Mouse (Mus musculus): ENCODE measurements around the gene Fam222b. TPM values are rescaled to one million over a fixed set of nuclear protein-coding genes. Genes with fewer than 3 reads are reported as not detected.
"Not testable (repeated sequence)": the region's sequence is repeated elsewhere in the genome, so short reads cannot be mapped to it uniquely, and the experiment has no call there.

Gene Fam222b
- polyA plus RNA-seq, 2 experiments from 2014 or later: 11.0 to 14.9 TPM

DNA sequence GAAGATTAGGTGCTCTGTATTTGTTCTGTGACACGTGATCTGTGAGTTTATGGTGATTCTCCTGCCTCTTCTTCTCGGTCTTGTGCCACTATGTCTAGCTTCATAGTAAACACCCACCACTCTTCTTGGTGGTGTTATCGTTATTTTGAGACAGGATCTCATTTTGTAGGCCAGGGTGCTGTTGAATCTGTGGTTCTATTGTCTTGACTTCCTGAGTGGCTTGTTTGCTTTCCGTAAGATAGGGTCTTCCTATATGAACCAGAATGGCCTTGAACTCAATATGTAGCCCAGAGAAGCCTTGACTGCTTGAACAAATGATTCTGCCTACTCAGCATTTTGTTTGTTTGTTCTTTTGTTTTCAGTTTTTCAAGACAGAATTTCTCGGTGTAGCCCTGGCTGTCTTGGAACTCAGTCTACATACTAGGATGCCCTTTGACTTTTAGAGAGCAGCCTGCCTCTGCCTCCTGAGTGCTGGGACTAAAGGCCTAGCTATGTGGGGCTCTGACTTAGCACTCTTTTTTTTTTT, 6.6 kb upstream of the Fam222b start:
- no peak for ATAC-seq

DNA sequence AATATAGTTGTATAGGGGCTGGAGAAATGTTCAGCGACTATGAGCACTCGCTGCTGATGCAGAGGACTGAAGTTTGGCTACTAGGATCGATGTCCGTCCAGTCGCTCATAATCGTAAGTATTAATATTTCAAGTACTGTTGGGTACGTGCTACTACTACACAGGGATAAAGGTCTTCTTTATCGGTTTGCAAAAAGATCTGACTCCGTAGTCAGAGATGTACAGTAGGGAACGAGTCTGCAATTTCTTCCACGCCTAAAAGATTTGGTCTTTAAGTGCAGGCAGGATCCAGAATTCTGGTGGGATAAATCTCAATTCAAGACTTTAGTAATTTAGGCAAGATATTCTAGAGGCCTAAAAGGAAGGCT, 340 bp upstream of the Fam222b start:
- ATAC-seq: peak; percentile 20

DNA sequence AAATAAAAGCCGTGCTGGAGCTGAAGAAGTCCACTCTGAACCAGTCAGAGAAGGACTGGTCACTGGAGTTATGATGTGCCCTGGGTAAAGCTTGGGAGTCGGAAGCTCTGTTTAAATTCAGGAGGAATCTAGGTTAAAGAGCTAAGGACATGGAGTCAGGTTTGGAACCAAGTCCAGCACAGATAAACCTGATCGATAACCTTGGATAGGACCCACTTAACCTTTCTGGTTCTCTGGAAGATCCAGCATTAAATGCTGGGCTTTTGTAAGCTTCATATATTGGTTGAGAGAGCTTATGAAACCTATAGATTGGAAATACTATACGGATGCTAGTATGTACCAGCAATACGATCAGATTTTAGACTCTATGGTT, 670 bp downstream of the Fam222b start:
- ATAC-seq: no peak

DNA sequence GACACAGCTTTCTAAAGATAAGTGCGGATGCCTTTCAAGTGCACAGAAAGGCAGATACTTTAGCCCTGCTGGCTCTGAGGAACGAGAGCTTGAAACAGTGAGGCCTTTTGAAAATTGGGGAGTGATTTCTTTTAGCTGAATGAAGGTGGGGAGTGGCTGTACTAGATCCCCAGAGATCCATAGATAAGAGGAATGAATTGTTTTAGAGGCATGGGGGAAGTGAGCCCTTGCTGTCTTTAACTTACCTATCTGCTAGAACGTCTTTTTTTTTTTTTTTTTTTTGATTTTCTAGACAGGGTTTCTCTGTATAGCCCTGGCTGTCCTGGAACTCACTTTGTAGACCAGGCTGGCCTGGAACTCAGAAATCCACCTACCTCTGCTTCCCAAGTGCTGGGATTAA, 2.6 kb downstream of the Fam222b start:
- no peak for ATAC-seq

DNA sequence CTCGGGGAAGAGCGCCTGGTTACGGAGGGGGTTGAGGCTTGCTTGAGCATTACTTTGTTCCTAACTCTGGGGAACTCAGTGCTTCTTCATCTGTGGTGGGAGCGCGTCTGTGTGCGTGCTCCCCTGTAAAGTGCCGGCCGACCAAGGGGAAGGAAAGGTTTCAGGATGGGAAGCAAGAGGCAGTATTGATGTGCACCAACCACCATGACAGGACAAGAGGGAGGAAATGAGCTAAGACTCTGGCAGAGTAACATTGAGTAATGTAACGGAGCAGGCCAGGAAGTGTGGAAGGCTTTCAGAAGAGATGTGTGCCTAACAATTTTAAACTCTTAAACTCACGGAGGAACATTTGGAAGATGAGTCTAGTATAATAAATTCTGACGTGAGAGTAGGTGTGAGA, 6.3 kb downstream of the Fam222b start:
- no peak for ATAC-seq

DNA sequence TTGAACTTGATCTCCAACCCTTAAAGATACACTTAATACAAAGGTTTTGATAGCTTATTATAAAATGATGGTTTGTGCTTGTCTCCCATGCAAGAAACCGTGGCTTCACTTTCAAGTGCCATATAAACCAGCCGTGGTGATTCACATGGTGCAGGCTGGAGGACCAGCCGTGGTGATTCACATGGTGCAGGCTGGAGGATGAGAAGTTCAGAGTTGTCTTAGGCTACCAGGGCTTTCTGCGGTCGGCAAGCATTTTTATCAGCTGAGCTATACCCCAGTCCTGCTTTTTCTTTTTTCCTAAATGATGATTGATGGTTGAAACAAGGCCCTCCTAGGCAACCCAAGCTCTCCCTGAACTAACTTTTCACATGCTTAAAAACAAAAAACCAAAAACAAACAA, 7.7 kb downstream of the Fam222b start:
- ATAC-seq: no peak

DNA sequence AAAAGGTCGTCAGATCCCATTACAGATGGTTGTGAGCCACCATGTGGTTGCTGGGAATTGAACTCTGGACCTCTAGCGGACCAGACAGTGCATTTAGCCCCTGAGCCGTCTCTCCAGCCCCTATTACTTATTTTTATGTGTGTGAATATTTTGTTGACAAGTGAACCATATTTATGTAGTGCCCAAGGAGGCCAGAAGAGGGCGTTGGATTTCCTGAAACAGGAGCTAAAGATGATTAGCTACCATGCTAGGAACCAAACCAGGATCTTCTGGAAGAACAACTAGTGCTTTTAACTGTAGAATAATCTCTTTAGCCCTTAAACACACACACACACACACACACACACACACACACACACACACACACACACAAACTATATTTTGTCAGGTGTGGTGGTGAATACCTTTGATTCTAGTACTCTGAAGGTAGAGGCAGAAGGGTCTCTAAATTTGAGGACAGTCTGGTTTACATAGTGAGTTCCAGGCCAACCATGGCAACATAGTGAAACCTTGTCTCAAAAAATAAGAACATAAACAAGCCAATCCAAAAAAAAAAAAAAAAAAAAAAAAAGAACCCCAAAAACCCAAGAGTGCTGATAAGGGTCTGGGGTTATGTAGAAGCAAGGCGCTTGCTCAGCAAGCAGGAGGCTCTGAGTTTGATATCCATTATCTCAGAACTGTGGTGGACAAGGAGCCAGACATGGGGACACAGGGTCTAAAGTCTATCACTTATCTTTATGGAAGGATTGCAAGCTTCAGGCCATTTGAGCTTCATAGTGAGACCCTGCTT, 8.7 kb downstream of the Fam222b start:
- ATAC-seq: no peak

DNA sequence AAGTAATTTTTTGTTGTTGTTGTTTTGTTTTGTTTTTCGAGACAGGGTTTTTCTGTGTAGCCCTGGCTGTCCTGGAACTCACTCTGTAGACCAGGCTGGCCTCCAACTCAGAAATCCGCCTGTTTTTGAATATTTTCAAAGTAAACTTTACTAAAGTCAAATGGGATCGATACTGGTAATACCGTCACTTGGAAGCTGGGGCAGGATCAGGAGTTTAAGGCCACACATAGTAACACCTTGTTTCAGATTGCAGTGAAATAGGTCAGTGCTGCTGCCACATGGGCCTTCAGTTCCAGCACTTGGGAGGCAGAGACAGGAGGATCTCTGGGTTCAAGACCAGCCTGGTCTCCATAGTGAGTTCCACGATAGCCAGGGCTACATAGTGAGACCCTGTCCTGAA, 10.0 kb downstream of the Fam222b start:
- no peak for ATAC-seq

DNA sequence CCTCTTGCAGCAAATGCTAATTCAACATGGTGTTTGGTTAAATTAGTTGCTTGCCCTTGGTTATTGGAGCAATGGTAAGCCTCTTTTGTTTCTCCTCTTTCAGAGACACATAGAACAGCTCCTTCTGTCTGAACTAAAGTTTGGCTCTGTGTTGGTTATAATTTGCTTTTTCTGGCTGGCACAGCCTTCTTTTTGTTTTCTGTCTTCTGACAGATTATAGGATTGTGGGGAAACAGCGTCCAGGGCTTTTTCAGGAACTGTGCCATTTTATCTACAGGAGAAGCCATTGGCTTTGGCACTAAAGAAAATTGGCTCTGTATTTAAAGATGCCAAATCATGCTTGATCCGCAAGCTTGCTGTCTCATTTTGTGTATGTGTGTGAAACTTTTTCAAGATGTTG, 19.2 kb downstream of the Fam222b start:
- no peak for ATAC-seq

DNA sequence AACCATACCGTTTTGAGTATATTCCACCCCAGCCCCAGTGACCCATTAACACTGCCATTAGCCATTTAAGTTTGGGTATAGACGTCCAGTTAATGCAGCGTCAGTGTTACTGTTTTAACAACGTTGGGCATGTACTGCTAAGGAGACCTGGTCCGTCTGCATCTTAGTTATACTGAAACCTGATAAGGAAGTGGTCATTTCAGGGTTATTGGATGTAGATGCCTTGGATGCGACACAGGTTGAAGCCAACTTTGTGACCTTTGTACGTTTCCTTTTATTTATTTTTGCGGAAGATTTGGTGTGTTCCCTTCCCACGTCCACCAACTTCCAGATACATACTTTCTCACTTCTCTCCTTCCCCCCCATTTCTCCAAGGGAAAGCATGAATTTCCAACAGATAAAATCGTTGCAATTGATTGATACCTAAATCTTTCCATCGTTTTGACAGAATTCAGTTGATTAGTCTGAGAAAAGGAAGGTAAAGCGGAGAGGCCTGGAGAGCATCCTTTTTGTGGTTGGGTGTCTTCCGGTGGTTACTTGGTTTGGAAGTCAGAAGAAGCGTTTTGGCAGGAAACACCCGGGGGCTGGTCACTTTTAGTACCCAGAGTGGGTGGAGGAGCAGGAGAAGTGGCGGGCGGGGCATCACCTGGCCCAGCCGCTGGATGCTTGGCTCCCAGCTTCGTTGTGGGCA, 20.4 kb downstream of the Fam222b start:
- ATAC-seq: peak; percentile 56

DNA sequence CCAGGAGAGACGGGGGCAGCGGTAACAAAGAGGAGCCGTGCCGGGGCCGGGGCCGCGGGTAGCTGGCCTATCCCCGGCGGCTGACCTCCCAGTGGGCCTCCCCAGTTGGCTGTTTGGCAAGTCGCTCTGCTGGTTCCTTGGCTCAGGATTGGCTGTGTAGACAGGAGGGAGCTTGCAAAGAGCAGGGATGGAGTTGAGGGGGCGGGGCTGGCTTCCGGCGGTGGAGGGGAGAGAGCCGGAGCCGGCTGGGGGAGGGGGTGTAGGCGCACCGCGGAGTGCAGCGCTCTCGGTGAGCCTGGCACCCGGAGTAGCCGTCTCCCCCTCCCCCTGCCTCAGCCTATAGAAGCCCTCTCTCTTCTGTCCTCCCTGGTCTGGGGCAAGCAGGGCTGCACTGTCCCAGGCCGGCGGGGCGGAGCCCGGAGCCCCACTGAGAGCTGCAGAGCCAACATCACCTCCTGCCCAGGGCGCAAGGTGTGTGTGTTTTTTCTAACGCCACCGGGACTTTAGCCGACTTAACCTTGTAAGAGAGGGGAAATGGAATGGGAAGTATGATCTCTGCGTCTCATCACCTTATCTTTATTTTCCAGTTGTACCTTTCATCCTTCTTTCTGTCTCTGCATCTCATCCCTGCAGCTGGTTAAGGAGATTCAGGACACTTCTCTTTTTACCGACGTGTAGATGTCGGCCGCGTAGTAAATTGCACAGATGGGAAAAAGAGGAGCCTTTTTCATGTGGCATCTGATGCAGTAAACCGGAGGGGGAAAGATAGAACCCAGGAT, 21.1 kb downstream of the Fam222b start:
- ATAC-seq: peak; percentile 90

DNA sequence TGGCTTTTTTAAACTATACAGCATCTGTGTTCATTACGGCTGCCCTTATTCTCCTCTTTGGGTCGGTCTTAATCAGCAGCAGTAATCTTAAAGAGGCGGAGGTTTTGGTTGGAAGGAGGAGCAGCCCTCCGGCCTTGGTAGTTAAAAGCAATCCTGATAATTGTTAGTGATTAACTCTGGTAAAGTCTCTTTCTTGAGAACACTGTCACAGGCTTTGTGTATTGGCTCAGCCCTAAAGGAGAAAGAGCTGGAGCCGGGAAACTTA, 21.6 kb downstream of the Fam222b start:
- no peak for ATAC-seq

DNA sequence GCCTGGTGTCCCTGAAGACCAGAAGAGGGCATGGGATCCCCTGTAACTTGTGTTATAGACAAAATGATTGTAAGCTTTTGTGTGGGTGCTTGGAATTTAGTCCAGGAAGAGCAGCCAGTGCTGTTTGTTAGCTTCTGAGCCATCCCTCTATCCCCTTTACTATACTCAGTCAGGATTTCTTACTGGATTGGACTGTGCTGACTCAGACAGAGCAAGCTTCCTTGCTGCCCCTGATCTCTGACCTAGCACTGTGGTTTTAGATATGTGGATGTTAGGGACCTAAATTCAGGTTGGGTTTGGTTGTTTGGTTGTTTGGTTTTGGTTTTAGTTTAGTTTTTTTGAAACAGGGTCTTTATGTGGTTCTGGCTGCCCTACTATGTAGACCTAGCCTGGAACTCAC, 24.0 kb downstream of the Fam222b start:
- no peak for ATAC-seq

DNA sequence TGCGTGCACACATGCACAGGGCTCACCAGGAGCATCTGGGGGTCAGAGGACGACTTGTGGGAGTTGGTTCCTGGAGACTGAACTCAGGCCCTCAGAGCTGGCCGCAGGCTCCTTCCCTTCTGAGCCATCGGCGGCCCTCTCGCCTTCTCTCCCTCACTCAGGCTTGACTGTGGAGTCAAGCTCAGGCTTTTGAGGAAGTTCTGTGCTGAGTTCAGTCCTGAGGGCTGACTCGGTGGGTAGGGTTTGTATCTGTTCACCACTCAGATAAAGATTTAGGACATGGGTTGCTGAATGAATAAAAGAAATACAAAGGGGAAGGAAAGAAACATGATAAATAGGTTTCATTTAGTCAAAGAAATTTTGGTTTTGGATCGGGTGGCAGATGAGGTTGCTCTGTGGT, 25.4 kb downstream of the Fam222b start:
- no peak for ATAC-seq

DNA sequence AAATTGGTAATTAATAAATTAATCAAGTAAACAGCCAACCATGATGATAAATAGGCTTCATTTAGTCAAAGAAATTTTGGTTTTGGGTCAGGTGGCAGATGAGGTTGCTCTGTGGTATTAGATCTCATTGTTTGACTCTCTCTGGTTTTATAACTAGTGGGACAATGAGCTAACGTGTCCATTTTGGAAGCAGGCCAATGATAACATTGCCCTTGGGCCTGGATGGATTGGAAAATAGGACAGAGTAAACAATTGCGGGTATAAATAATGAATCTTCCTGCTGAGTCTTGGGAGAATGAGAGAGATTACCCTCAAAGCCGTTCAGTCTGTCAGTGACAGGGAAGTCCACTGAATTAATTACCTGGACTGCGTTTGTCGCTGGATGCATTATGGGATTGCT, 26.7 kb downstream of the Fam222b start:
- no peak for ATAC-seq

DNA sequence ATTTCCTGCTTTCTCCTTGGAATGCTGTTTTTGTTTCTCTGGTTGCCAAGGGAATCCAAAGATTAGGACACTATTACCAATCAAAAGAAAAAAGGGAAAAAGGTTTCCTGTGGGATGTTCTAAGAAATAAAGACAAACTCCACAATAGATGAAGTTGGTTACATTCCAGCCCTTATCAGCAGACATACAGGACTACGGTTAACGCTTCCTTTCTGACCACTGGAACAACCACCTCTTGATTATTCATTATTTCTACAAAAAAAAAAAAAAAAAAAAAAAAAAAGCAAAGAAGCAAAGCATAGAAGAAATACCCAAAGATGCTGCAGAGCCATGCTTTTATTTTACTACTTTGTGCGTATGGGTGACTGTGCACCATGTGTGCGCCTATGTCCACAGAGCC, 28.4 kb downstream of the Fam222b start:
- no peak for ATAC-seq

DNA sequence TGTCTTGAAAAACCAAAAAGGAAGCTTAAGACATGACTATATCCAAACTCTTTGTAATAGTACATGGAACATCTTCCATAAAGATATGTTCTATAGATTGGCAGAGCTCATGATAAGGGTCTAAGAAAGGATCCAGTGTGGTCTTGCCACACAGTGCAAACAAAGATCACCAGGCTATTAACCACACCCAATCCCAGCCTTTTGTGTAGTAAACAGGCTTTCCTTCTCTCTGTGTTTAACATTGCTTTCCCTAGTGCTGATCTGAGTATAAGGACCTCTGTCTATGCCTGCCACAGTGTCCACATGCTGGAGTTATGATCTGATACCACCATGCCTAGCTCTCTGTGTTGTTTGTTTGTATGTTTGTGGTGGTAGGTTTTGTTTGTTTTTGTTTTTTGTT, 29.3 kb downstream of the Fam222b start:
- ATAC-seq: no peak

DNA sequence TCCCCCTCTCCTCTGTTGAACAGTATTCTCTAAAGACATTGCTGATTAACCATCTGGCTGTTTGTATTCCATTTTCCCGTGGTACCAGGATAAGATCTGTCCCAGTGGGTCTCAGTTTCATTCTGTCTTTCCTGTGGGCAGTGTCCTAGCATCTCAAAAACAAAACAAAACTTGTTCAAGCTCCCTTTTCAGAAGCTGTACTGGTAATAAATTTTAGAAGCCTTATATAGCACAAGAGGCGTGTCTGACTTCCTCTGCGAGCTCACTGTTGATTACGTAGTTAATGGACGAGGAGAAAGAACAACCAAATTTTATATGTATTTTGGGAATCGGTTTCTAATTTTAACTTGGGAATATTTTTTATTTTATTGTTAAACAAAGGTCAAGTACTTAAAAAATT, 31.2 kb downstream of the Fam222b start:
- ATAC-seq: peak; percentile 34

DNA sequence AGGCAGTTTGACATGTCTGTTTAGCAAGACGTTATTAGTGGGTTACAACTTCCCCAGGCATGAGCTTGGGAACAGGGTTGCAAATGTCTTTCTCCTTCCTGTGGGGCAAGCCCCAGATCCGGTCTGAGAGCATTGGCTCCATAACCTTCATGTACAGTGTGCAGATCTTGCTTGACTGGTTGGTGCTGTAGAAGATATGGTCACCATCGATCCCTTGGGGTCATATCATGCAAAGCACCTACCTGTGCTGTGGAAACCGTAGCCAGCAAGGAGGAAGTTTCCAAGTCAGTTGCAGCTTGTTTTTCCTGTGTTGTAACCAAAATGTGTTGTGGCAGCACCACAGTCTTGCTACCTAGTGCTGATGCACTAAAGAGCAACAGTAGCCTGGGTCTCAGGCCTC, 32.3 kb downstream of the Fam222b start:
- ATAC-seq: no peak

DNA sequence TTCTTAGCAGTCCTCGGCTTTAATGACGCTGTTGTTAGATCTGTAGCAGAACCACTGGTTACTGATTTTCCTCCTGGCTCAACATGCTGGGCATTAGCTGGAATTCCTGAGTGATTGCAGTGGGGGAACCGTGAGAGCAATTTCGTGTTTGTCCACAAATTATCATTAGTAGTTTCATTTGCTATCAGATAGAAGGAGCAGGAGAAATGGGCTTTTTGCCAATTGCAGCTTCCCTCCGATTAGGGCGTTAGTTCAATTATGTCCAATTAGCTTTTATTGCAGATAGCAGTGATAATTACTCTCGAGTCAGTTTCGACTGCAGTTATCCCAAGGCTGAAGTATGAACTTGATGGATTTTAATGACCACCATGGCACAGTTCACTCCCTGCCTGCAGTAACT, 35.0 kb downstream of the Fam222b start:
- ATAC-seq: no peak

DNA sequence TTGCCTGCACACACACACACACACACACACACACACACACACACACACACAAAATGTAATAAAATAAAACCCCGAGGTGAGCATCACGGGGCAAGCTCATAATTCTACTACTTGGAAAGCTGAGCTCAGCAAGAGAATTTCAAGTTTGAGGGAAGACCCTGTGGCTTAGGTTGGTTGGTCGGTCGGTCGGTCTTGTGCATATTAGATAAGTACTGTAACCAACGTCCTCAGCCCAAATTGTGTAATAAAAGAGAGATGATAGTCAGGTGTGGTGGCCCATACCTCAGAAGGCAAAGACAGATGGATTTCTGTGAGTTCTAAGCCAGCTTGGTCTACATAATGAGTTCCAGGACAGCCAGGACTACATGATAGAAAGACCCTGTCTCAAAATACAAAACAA, 39.5 kb downstream of the Fam222b start:
- ATAC-seq: no peak

DNA sequence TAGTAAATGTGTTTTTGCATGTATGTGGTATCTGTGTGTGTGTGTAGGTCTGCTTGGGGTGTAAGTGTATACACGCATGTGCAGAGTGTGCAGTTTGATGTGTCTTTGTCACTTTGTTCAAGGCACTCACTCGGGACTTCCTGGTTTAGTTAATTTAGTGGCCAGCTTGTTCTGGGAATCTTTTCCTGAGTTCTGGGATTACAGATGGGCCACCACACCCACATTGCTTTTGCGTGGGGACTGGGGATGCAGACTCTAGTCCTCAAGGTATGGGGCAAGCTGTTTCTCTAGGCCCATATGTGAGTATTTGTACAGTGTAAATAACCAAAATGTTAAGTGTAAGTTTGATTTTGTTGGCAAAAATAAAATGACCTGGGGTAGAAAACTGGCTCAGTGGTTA, 39.9 kb downstream of the Fam222b start:
- ATAC-seq: no peak

DNA sequence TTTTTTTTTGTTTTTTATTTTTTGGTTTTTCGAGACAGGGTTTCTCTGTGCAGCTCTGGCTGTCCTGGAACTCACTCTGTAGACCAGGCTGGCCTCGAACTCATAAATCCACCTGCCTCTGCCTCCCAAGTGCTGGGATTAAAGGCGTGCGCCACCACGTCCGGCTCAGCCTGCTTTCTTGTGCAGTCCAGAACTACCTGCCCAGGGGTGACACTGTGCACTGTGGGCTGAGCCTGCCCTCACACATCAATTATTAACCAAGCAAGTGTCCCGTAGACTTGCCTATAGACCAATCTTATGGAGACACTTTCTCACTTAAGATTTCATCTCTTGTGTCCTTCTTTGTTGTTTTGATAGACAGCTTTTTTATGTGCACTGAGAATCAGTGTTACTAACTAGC, 40.9 kb downstream of the Fam222b start:
- ATAC-seq: not testable (repeated sequence)

DNA sequence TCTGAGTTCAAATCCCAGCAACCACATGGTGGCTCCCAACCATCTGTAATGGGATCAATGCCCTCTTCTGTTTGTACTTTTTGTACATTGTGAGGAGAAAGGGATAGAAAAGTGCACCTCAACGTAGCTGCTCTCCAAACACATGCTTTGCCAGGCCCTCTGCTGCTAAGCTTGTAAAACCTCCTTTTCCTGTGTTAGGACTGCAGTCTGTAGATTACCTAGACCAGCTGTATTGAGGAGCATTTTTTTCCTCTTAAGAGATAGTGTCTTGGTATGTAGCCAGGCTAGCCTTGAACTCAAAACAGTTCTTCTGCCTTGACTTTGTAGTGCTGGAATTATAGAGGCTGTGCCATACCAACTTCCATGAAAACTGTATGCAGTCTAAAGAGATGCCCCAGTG, 41.7 kb downstream of the Fam222b start:
- ATAC-seq: no peak
